Mouse (Mus musculus) CD4-positive naive resting alpha-beta T cell, adult 57 days (primary cell): ENCODE results near the gene Castor1. TPM values are rescaled to one million over a fixed set of nuclear protein-coding genes. Genes with fewer than 3 reads are reported as not detected.

Experiments used
- total RNA-seq: library from RNA; stranded (reverse); gene quantifications from one replicate; pipeline ENCODE4 v1.2.4, GENCODE M21; 2023

The Castor1 gene
- total RNA-seq, result 14.1 TPM

DNA sequence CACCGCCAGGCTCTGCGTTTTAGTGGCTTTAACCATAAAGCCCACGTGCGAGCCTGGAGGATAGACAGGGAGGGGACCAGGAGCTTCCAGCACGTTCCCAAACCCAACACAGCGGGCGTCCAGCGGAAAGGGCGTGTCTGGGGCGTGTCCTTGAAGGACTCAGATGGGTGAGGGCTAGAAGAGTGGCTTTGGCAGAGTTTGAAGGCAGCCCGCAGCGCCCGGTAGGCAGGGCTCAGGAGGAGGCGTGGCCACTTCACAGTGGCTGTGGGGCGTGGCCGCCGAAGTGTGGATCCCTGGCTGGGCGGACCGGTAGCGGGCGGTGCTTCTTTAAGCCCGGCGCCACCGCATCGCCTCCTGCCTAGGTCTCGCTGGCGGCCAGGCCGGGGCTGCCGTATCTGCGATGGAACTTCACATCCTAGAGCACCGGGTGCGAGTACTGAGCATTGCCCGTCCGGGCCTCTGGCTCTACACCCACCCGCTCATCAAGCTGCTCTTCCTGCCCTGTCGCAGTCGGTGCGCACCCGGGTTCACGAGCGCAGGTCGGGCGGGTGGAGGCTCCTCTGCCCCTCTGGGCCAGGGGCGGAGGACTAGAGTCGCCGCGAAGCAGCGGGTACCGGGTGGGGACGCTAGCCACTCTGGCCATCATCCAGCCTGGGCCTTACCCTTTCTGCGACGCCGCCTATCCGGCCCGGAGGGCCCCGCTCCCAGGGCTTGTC, at the start of gene Castor1:
Gene Castor1 (plus strand): TSS at position 312 of the 716 bp plus-strand sequence.

DNA sequence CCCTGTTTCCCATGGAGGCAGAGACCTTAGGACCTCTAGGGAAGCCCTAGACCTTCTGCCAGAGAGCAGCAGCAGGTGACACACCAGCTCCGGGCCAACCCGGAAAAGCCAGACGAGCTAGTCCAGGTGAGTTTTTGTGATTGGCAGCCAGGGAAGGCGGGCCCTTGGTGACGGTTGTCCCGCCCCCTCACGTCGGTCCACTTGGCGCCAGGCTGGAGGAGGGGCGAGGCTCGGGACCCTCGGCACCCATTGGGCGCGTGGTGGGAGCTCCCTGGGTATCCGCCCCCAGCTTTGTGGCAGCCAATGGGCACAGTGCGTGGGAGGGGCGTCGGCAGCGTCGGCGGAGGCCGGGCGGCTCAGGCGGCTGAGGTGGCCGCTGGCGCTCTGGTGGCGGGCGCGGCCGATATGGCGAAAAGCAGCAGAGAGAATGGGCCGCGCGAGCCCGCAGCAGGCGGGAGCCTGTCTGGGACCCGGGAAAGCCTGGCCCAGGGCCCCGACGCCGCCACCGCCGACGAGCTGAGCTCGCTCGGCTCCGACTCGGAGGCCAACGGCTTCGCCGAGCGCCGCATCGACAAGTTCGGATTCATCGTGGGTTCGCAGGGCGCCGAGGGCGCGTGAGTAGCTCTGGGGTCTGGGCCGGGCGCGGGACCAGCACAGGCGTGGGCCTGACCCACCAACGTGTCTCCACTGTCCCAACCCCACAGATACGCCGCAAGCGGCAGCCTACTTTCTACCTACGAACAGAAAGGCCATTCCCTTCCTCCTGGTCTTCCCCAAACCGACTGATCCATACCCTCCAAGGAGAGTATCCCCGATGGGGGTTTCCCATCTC, 31.3 kb upstream of the Castor1 start, which contains the start of gene Tbc1d10a:
Gene Tbc1d10a (plus strand): TSS at position 304 of the 832 bp plus-strand sequence.

DNA sequence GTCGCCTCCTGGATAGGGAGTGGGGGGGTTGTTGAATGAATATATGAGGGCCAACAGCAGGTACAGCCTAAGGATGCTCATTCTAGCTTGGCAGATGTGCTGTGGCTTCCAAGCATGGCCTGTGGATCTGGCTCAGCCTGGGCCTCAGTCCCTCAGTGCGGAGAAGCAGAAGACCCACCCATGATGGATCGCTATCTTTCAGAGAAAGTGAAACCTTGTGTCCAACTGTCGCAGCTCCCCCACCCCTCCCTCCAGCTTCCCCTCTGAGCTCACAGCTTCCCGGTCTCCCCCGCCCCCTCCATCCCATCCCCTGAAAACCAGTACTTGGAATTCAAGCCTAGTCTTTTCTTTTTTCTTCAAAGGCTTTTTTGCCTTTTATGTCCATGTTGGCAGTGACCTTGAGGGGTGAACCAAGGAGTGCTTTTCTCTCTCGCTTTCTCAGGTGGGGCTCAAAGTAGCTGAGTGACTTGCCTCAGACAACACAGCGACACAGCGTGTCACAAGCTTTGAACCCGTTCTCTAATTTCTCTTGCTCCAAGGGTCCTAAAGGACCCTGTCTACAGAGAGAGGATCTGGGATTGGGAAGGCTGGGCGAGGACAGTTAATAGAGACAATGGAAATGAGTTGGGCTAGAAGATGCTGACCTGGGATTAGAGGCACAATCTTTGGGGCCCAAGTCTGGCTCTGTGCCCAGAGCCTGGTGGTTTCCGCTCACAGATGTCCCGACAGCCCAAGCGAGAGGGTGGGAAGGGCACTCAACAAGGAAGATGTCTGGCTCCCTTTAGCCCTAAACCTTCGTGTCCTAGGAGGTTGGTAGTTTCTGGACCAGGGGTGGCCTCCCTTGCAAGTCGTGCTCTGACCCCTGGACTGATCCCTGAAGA, 17.9 kb downstream of the Castor1 start, which contains the start of gene Osm:
Gene Osm (plus strand): TSS at position 756 of the 881 bp plus-strand sequence.

DNA sequence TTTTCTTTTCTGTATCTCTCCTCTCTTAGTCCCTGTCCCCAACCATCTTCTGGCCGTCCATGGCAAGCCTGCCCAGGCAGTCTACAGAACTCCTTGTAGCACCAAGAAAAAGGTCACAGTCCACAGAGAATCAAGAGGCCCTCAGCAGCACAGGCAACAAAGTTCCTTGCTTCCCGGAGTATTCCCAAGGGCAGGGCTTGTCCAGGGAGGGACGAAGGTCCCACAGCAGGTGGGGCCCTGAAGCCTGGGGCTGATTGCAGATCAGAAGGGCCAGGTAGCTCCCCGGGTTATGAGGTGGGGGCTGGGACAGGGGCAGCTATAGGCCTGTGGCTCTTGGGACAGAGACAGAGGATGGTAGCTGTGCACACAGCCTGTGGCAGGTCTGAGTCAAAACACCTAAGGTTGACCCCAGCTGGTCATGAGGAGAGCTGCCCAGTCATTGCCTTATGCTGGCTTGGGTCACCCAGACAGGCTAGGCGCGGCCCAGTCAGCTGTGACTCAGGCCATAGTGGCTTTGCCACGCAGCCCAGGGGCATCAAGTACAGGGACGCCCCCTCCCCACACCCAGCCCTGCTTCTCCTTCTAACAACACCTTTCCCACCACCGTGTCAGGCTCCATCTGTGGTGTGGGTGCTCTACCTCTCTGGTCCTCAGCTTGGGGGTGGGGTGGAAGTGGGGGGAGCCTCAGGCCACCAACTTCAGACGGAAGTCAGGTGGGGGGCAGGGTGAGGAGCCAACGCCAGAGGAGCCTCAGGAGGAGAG, 39.0 kb downstream of the Castor1 start, which contains the start of gene Lif:
Gene Lif (plus strand): TSS at position 712 of the 762 bp plus-strand sequence.

Other genes starting within 250 kb of the Castor1 start
- gene 4930556J24Rik, start 241.4 kb upstream of the Castor1 start, total RNA-seq, result not detected
- gene Gal3st1, start 234.6 kb upstream of the Castor1 start, total RNA-seq, result not detected
- not detected for gene Sec14l4, start 186.8 kb upstream of the Castor1 start, total RNA-seq
- not detected for gene Sec14l3, start 153.4 kb upstream of the Castor1 start, total RNA-seq
- not detected for gene Mtfp1, start 122.8 kb upstream of the Castor1 start, total RNA-seq
- 1.0 TPM for gene Sec14l2, start 94.8 kb upstream of the Castor1 start, total RNA-seq
- 29.4 TPM for gene Rnf215, start 83.0 kb upstream of the Castor1 start, total RNA-seq
- gene Ccdc157, start 57.9 kb upstream of the Castor1 start, total RNA-seq, result 8.5 TPM
- gene Sf3a1, start 57.9 kb upstream of the Castor1 start, total RNA-seq, result 50.1 TPM
- 66.6 TPM for gene Tbc1d10a, start 31.4 kb upstream of the Castor1 start, total RNA-seq
- 14.2 TPM for gene Osm, start 18.2 kb downstream of the Castor1 start, total RNA-seq
- gene Lif, start 39.3 kb downstream of the Castor1 start, total RNA-seq, result 0.89 TPM
- gene Hormad2, start 222.9 kb downstream of the Castor1 start, total RNA-seq, result 1.6 TPM